Mouse (Mus musculus): ENCODE measurements around the gene Evx2.

The Evx2 gene

GRCm38 (mm10) chr2:74695383-74695782 is 36.0 kb upstream of the Evx2 start:
- DNase-seq (ENCODE audit: low read depth) = no peak

DNA sequence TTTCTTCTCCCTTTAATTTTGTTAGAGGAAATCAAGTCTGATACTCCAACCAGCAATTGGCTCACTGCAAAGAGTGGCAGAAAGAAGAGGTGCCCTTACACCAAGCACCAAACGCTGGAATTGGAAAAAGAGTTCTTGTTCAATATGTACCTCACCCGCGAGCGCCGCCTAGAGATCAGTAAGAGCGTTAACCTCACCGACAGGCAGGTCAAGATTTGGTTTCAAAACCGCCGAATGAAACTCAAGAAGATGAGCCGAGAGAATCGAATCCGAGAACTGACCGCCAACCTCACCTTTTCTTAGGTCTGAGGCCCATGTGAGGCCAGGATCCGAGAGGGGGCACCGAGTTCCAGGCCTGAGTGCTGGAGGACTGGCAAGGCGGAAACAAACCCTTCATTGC is 34.7 kb upstream of the Evx2 start:
- DNase-seq (ENCODE audit: low read depth) = no peak

DNA sequence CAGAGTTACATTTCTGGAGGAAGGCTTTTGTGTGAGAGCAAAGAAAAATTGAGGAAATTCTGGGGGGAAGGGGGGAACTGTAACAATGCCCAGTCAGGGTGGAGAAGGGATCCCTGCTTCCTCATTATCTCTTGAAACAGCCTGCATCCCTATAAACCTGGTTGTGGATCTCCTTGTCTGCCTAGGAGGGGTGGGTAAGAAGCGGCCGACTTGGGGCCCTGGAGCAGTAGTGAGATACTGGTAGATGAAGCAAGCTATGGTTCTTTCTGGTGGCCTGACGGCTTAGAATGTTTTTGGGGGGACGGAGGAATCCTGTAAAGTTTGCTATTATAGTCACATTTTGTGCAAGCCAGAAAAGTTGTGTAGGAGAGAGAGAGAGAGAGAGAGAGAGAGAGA is 34.1 kb upstream of the Evx2 start:
- DNase-seq (ENCODE audit: low read depth) = no peak

GRCm38 (mm10) chr2:74692808-74693431 is 33.6 kb upstream of the Evx2 start:
- DNase-seq (ENCODE audit: low read depth) = no peak

DNA sequence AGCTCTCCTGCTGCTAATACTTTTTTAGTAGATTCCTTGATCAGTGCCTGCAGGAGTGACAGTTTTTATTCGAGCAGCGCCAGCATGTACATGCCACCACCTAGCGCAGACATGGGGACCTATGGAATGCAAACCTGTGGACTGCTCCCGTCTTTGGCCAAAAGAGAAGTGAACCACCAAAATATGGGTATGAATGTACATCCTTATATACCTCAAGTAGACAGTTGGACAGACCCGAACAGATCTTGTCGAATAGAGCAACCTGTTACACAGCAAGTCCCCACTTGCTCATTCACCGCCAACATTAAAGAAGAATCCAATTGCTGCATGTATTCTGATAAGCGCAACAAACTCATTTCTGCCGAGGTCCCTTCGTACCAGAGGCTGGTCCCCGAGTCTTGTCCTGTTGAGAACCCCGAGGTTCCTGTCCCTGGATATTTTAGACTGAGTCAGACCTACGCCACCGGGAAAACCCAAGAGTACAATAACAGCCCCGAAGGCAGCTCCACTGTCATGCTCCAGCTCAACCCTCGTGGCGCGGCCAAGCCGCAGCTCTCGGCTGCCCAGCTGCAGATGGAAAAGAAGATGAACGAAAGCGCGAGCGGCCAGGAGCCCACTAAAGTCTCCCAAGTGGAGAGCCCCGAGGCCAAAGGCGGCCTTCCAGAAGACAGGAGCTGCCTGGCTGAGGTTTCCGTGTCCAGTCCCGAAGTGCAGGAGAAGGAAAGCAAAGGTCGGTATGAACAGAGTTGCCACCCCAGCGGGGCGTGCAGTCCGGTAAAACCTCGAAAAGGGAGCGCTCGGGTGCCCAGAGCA is 32.8 kb upstream of the Evx2 start:
- no peak for DNase-seq (ENCODE audit: low read depth)

DNA sequence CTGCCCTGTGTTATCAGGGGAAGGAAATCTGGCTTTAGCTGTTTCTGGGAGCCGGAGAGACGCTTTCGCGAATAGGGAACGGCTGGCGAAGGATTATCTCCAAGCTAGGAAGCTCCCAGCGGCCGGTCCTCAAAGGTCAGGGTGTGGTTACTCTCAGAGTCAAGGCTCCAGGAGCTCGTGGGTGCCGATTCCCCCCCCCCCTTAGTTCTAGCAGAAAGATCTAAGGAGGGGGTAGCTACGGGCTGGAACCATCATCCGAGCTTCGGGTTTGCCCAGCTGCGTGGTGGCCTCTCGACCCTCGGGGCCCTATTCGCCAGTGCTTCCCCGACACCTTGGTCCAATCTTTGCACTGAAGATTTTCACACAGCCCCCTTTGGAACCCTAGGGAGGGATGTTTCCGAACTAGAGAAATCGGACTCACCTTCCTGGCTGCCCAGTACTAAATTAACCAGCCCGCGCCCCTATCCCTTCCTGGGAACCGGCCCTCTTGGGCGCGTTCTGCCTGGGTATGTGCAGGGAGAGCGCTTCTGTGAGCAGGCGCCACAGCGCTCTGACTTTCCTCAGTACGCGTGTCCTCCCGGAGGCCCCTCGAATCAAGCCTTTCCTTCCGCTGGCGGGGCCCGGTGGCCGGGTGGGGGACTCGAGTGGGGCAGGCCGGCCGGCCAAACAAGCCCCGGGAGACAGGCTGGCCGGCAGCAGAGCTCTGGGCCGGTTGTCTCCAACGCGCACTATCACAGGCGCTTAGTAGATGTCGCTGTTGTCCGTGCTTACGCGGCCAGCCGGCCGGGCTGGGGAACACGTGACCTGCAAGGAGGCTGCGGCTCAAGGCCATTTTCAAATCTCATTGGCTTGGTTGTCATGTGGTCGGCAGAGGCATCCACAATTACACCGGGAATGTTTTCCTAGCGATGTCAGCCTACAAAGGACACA is 31.9 kb upstream of the Evx2 start, which contains the start of gene Hoxd10:
Hoxd10 (plus strand) TSS at position 903 of the 930 bp plus-strand sequence.
- no peak for DNase-seq (ENCODE audit: low read depth)

DNA sequence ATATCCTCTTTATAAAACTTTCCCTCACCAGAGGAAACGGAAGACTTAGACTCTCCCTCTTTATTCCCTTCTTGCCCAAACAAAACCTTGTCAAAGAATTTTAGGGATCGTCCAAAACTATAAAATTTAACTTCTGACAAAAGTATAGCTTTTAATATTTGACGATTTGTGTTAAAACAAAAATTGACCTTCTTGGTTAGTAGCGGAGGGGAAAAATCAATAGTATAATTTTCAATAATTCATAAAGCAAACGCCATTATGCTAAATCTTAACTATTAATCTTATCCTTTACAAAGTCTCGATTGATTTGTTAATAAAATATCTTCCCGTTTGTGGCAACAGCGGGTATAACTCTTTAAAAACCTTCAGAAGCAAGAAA is 31.0 kb upstream of the Evx2 start:
- no peak for DNase-seq (ENCODE audit: low read depth)

DNA sequence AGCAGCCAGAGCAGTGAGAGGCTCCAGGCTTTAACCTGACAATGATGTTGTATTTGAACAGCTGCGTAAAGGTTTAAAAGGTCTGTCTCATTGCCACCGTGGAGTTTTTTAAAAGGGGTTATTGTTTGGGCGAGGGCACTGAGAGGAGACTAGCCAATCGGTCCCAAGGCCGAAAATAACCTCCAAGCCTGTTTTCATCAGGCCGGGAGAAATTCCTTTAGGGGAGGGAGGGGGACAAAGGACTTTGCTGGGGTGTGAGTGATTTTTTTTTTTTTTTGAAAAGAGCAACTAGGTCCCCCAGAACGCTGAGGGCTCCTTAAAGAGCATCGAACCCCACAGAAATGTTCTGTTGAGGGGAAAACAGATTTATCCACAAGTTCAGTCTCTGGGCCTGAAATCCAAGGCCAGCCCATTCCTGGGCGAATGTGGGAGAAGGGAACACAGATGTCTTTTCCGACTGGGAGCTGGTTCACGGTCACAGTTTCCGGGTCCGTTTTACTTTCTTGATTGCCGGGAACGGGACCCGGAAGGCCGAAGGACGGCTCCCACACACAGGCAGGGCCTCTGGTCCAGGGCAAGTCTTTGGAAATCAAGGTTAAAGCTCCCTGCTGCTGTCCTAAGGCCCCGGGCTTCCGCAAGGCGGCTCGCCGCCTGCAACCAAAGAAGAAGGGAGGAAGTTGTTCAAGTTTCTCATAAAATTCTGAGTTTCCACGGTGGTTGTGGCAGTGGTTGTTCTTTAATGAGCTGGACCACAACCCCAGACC is 30.4 kb upstream of the Evx2 start:
- no peak for DNase-seq (ENCODE audit: low read depth)

GRCm38 (mm10) chr2:74688795-74689573 is 29.6 kb upstream of the Evx2 start:
- no peak for DNase-seq (ENCODE audit: low read depth)

DNA sequence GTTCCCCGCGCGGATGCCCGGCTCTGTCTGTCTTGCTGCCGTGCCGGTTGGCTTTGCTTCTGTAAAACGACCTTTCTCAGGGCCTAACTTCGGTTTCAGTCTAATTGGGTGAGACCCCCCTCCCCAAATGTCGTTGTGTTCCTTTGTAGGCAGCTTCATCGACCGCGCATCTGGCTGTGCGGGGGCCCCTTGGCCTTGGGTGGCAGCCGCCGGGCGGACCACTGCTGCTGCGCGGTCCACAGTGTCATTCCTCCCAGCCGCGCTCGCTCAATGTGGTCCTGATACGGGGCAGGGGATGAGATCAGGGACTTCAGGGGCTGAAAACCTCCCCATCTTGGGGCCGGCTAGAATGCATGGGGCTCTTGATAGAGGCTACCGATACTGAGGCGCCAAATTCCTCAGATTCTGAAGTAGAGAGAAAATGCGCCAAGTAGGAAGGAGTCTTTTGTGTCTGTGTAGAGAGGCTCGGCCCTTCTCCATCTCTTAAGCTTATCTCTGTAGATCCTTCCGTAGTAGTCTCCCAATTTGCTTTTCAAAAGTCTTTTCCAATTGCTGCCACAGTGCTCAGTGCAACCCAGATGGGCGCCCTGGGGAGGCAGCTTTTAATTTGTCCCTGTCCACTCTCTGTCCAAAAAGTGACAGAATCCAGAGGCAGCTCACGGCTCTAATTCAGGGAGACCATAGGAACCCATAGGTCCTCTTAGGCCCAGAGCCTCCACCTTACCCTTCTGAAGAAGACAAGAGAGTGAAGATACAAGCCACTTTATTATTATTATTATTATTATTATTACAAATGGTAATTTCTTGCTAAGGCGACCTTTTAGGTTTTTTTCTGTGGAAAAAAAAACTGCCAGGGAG is 28.6 kb upstream of the Evx2 start:
- DNase-seq (ENCODE audit: low read depth) = no peak

DNA sequence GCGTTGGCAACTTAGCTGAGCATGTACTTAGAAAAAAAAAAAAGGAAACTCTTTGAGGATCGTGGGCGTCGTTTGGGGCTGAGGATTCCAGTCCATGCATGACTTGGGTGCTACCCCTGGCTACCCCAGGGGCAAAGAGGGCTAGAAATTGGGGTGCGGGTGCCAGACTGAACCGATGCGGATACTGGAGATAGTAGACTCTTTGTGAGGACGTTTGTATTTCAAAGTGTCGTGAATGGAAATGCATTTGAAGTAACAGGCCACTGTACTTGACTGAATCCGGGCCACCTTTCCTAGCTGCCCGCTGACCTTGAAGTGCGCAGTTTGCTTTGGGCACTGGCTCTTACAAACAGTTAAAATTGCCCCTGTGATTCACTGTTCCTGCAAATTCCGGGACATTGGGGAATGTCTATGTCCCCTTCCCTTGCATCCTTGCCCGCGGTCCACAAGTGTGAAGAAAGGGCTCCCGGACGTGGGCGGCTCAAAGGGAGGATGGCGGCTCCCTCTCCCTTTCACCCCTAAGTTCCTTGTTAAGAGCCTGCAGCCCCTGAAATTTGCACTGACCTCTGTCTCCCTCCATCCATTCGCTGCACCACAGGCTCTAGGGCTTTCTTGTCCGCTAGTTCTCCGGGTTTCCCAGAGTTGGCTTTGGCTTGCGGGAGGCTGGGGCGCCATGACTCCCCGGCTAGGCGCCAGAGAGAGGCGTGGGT is 27.8 kb upstream of the Evx2 start:
- DNase-seq (ENCODE audit: low read depth) = no peak

DNA sequence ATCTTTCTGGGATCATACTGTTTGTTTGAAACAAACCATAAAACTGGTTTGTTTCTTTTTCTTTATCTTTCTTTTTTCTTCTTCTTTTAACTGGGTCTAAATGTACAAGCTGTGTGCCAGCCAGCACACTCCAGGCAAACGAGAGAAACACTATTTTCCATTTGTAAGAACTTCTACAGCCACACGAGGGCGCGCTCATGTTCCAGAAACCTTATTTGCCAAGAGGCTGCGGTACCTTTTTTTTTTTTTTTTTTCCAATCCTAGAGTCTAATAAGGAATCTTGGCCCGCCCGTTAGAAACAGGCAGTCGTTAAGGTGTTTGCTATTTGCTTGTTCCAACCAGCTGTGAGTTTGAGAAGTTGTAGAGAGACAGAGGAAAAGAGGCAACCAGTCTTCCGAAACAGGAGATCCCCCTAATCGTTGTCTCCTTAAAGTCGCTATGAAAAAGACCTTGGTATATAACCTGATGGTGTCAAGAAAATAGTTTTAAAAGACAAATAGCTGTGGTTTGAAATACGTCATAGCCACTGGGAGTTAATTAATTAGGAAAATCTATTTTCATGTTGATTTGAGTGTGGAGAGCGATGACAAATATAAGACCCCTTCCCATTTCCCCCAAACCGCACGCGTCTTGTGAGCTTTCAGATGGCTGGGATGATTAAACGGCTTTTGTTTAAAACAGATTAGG is 27.1 kb upstream of the Evx2 start:
- DNase-seq (ENCODE audit: low read depth) = peak; percentile 10

DNA sequence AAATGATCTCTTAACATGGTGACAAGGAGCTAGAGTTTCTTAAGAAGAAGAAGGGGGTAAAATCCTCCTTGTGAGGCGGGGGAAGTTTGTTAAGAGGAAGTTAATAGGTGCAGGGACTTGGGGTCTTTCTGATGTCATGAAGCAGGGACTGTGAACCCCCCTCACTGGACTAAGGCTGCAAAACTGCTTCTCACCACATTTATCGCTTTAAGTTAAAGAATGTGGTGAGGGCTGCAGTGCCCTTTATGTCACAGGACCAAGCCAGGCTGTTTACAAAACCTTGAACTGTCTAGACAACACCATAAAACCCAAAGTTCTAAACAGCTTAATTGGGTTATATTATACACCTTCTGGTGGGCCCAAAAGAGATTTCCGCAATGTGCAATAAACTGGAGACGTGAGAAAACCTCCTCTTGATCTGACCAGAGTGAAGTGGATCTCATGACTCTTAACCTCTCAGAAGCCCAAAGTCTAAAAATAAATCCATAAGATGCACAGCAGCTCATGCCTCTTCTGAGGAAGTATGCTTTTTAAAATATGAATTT is 25.8 kb upstream of the Evx2 start:
- DNase-seq (ENCODE audit: low read depth) = no peak

DNA sequence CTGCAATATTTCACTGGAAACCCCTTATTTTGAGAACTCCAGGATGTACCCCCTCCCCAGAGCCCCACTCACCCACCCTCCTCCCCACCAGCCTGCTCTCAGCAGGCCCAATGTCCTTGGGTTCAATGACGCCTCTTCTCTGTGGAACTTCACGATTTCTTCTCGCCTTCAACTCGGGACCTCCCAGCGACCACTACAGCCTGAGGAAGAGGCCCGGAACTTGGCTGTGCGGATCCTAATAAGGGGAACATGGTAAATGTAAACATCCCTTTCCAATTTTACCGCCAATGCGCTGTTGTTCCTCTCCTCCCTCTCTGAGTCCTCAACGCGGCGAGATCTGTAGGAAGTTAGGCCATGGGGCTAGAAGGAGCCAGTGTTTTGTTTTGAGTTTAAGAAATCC is 24.7 kb upstream of the Evx2 start:
- no peak for DNase-seq (ENCODE audit: low read depth)

GRCm38 (mm10) chr2:74683471-74683951 is 24.2 kb upstream of the Evx2 start:
- no peak for DNase-seq (ENCODE audit: low read depth)

DNA sequence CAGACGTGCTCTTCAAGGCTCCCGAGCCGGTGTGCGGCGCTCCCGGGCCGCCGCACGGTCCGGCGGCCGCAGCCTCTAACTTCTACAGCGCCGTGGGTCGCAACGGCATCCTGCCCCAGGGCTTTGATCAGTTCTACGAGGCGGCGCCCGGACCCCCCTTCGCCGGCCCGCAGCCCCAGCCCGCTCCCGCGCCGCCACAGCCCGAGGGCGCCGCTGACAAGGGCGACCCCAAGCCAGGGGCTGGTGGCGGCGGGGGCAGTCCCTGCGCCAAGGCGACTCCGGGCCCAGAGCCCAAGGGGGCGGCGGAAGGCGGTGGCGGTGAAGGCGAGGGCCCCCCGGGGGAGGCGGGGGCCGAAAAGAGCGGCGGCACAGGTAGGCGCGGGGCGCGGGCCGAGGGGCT is 23.4 kb upstream of the Evx2 start:
- no peak for DNase-seq (ENCODE audit: low read depth)

DNA sequence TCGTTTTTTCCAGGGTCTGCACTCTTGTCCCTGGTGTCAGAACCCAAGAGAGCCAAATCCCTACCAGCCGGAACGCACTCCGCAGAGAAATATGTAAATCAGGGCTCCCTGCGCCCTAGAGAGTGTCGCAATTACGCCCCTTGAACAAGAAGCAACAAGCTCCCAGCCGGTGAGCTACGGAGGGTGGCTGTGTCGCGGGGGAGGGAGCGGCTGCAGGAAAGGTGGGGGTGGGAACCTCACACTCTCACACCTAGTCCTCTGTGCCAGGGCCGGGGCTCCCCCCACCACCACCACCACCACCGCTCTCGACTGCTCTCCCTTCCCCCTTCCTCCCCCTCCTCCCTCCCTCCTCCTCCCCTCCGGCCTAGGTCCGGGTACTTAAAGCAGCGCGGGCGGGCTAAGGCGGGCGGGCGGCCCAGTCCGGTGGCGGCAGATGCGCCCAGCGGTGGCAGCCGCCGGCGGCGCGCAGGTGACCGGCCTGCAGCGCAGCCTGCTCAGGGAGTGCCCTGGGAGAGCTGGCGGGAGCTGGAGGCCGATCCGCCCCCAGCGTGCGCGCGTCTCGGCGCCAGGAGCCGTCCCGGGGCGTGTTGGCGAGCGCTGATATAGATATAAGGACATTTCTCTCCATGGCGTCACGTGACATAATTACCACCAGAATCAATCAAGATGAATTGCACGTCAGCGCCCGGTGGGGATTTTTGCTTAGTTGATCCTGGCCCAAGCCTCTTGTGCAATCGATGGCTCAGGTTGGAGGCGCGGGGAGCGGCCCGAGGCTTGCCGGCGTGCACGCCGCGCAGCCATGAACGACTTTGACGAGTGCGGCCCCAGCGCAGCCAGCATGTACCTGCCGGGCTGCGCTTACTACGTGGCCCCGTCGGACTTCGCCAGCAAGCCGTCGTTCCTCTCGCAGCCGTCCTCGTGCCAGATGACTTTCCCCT is 22.5 kb upstream of the Evx2 start:
- DNase-seq (ENCODE audit: low read depth) = no peak
